Mouse (Mus musculus) lung, embryonic 14.5 days (tissue): Measurements from ENCODE around the gene Gm42372. TPM values are rescaled to one million over a fixed set of nuclear protein-coding genes. Genes with fewer than 3 reads are reported as not detected.

Source experiments
- ATAC-seq: fragments of 200-750 bp; cut with Nextera tagmentation; 2 replicates; pipeline ENCODE4 v1.8.0; 2017; ENCODE audit warnings: mild to moderate bottlenecking, moderate TSS enrichment, moderate library complexity; ENCODE audit not compliant: insufficient read depth
- DNase-seq: peaks from one replicate; pipeline ENCODE4 v3.0.0-alpha.2; 2015
- H3K27ac ChIP-seq: fragments of 300-500 bp; sonication (generic); 2 replicates; pipeline ENCODE4 v1.5.1; 2014; ENCODE audit warnings: low read depth, mild to moderate bottlenecking, moderate library complexity
- H3K27me3 ChIP-seq: fragments of 300-500 bp; sonication (generic); 2 replicates; pipeline ENCODE4 v1.6.1; 2014; ENCODE audit warnings: low read length, control low read depth; ENCODE audit not compliant: insufficient read depth
- H3K36me3 ChIP-seq: fragments of 300-500 bp; sonication (generic); 2 replicates; pipeline ENCODE4 v1.6.1; 2014; ENCODE audit warnings: control low read depth; ENCODE audit not compliant: insufficient read depth
- H3K4me1 ChIP-seq: fragments of 300-500 bp; sonication (generic); 2 replicates; pipeline ENCODE4 v1.6.1; 2014; ENCODE audit warnings: antibody characterized with exemption, control low read depth; ENCODE audit not compliant: insufficient read depth
- H3K4me2 ChIP-seq: fragments of 300-500 bp; sonication (generic); 2 replicates; pipeline ENCODE4 v1.6.1; 2014; ENCODE audit warnings: mild to moderate bottlenecking
- H3K4me3 ChIP-seq: fragments of 300-500 bp; sonication (generic); 2 replicates; pipeline ENCODE4 v1.5.1; 2014; ENCODE audit warnings: low read depth, low read length
- H3K9ac ChIP-seq: fragments of 300-500 bp; sonication (generic); 2 replicates; pipeline ENCODE4 v1.6.1; 2014
- H3K9me3 ChIP-seq: fragments of 300-500 bp; sonication (generic); 2 replicates; pipeline ENCODE4 v1.6.1; 2016; ENCODE audit warnings: low read depth, low read length, control low read depth
- CTCF ChIP-seq: IDR thresholded peaks from 2 replicates; pipeline ENCODE4 v1.5.1; 2016; ENCODE audit warnings: antibody characterized with exemption, low read depth
- WGBS: fragments of 180-500 bp; shearing (Covaris S2); extraction: QIAGEN DNeasy Blood & Tissue Kit; methylation state at CpG from one replicate; pipeline ENCODE4 v1.1.7; 2014; 5-methylcytosine and 5-hydroxymethylcytosine counted together
- polyA plus RNA-seq: library from polyadenylated mRNA; unstranded; fragments of >200 nt; fragmentation: Nextera tagmentation; extraction: Ambion mirVana; gene quantifications from 2 replicates; pipeline ENCODE4 v1.2.1, GENCODE M21; 2014

The Gm42372 gene
- polyA plus RNA-seq, 1 experiment from 2014 or later = 0.09 TPM

GRCm38 (mm10) chr7:16944808-16945315 is 38.0 kb upstream of the Gm42372 start:
- 2% methylated on average over 22 of the region's 22 CpGs for WGBS

DNA sequence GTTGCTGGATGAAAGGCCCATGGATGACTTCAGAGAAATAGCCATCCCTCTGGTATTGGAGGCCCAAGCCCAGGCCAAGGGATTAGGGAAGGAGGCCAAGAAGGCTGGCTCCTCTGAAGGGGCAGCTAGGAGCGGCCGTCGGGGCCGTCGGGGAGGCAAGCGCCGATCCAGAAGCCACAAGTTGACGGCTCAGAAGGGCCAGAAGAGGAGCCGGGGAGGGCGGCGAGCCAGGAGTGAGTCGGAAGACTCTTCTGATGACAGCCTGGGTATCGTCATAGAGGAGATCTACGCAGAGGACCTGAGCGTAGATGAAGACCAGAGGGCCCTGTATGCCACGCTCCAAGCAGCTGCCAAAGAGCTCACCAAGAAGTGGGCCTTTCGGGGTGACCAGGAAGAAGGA is 37.5 kb upstream of the Gm42372 start:
- TF ChIP-seq CTCF = no peak
- Histone ChIP-seq H3K9me3 (no peaks in the 10 kb centered on the region), H3K36me3 (no peaks in the 10 kb centered on the region), H3K4me1 (peaks cover 22% of the 10 kb centered on the region; the same call in 1 of the 2 replicates), H3K27me3 (peaks cover 34% of the 10 kb centered on the region), H3K4me3 (peak overlapping the region; percentile 56), H3K27ac (no peak overlapping the region), H3K4me2 (peak overlapping the region; percentile 86), H3K9ac (peak overlapping the region; percentile 58; the same call in 1 of the 2 replicates)
- no peak for ATAC-seq
- WGBS = 16% methylated on average over 17 of the region's 17 CpGs
- DNase-seq = no peak

More at GRCm38 (mm10) chr7:16944808-16945315, 38.0 kb upstream of the Gm42372 start:
- peak overlapping the region; percentile 56 for H3K4me3 ChIP-seq
- no peaks in the 10 kb centered on the region for H3K9me3 ChIP-seq
- H3K27me3 ChIP-seq = peaks cover 34% of the 10 kb centered on the region
- no peak overlapping the region for H3K27ac ChIP-seq
- no peaks in the 10 kb centered on the region for H3K36me3 ChIP-seq
- peak overlapping the region; percentile 58 for H3K9ac ChIP-seq
- H3K4me1 ChIP-seq = peaks cover 22% of the 10 kb centered on the region; the same call in 1 of the 2 replicates
- ATAC-seq (no peak; the same call in 1 of the 2 replicates), DNase-seq (no peak)
- peak overlapping the region; percentile 86 for H3K4me2 ChIP-seq
- no peak for TF ChIP-seq CTCF

- ATAC-seq = no peak
- Histone ChIP-seq H3K9ac (peak overlapping the region; percentile 38), H3K4me2 (peak overlapping the region; percentile 72), H3K27me3 (peaks cover 34% of the 10 kb centered on the region), H3K4me1 (peaks cover 22% of the 10 kb centered on the region; the same call in 1 of the 2 replicates), H3K9me3 (no peaks in the 10 kb centered on the region), H3K4me3 (peak overlapping the region; percentile 35), H3K36me3 (no peaks in the 10 kb centered on the region), H3K27ac (no peak overlapping the region)
- WGBS = 5% methylated on average over 53 of the region's 53 CpGs
- no peak for DNase-seq
- TF ChIP-seq CTCF = peak; percentile 36; the same call in 1 of the 2 replicates
These were observed 36.2 kb upstream of the Gm42372 start for GRCm38 (mm10) chr7:16946441-16947348.

DNA sequence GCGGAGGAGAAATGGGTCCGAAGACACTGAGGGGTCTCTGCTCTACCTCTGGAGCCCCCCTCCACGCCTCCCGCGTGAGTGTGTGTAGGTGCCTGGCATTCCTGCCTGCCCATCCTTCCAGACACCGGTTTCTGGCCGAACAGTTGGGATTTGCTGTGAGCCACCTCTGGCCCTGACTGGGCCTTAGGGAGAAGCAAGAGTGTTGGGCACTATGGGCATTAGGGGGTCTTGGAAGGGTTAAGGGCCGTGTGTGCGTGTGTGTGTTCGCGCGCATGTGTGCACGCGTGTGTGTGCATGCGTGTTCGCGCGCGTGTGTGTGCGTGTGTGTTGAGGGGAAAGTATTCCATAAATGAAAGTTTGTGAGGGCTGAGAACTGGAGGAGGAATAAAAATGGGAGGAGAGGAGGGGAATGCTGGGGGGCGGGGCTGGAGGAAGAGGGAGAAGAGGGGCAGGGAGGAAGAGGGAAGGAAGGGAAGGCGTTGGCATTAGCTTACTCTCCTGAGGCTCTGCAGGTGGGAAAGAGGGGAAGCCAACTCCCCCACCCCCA is 35.5 kb upstream of the Gm42372 start:
- H3K4me2 ChIP-seq = peak overlapping the region; percentile 72
- no peaks in the 10 kb centered on the region for H3K9me3 ChIP-seq
- ATAC-seq = no peak
- H3K36me3 ChIP-seq = no peaks in the 10 kb centered on the region
- WGBS = 20% methylated on average over 22 of the region's 22 CpGs
- no peak for DNase-seq
- TF ChIP-seq CTCF = no peak
- H3K9ac ChIP-seq = peak overlapping the region; percentile 38
- H3K4me3 ChIP-seq = peak overlapping the region; percentile 35
- H3K27me3 ChIP-seq = peaks cover 34% of the 10 kb centered on the region
- peaks cover 22% of the 10 kb centered on the region; the same call in 1 of the 2 replicates for H3K4me1 ChIP-seq
- no peak overlapping the region for H3K27ac ChIP-seq

- peak overlapping the region; percentile 72 for H3K4me2 ChIP-seq
- DNase-seq = peak; percentile 86
- H3K9me3 ChIP-seq = no peaks in the 10 kb centered on the region
- peaks cover 22% of the 10 kb centered on the region; the same call in 1 of the 2 replicates for H3K4me1 ChIP-seq
- H3K27ac ChIP-seq = peak overlapping the region; percentile 33; the same call in 1 of the 2 replicates
- WGBS = 8% methylated on average over 4 of the region's 4 CpGs
- H3K9ac ChIP-seq = no peak overlapping the region
- ATAC-seq = peak; percentile 29; the same call in 1 of the 2 replicates
- TF ChIP-seq CTCF = no peak
- H3K4me3 ChIP-seq = no peak overlapping the region
- peaks cover 34% of the 10 kb centered on the region for H3K27me3 ChIP-seq
- H3K36me3 ChIP-seq = no peaks in the 10 kb centered on the region
These were observed 34.9 kb upstream of the Gm42372 start for GRCm38 (mm10) chr7:16947959-16948361.

- no peak for TF ChIP-seq CTCF
- peaks cover 22% of the 10 kb centered on the region; the same call in 1 of the 2 replicates for H3K4me1 ChIP-seq
- no peak for ATAC-seq
These were observed 33.9 kb upstream of the Gm42372 start for GRCm38 (mm10) chr7:16948923-16949458.

More at GRCm38 (mm10) chr7:16948923-16949458, 33.9 kb upstream of the Gm42372 start:
- no peak for DNase-seq
- no peak overlapping the region for H3K9ac ChIP-seq
- H3K4me3 ChIP-seq = no peak overlapping the region
- no peak overlapping the region for H3K27ac ChIP-seq
- H3K27me3 ChIP-seq = peaks cover 34% of the 10 kb centered on the region
- H3K4me2 ChIP-seq = no peak overlapping the region
- no peaks in the 10 kb centered on the region for H3K36me3 ChIP-seq
- H3K9me3 ChIP-seq = no peaks in the 10 kb centered on the region
- WGBS = 53% methylated on average over 8 of the region's 8 CpGs
